Mouse (Mus musculus) MEL (cell line): ENCODE data around the gene Scn3b. TPM values are rescaled to one million over a fixed set of nuclear protein-coding genes. Genes with fewer than 3 reads are reported as not detected.

Experiments
- DNase-seq: peaks from one replicate; pipeline ENCODE4 v3.0.0; 2011; ENCODE audit warnings: low read depth, low spot score
- H3K27ac ChIP-seq: 2 replicates; pipeline ENCODE4 v1.5.1; 2012; ENCODE audit warnings: low read depth, mild to moderate bottlenecking, control low read depth, low read length, moderate library complexity; ENCODE audit not compliant: control insufficient read depth
- H3K27me3 ChIP-seq, 2 experiments: fragments of 150-350 bp in 1 of 2; sonication (generic) in 1 of 2; 2 replicates each; pipeline ENCODE4 v1.6.1; 2012; ENCODE audit warnings: low read length in 2 of 2, mild to moderate bottlenecking in 2 of 2, improper control_type of control experiment in 1 of 2, moderate library complexity in 1 of 2; ENCODE audit not compliant: insufficient read depth in 2 of 2, control insufficient read depth in 1 of 2
- H3K36me3 ChIP-seq, 2 experiments: 2 replicates each; pipeline ENCODE4 v1.6.1; 2012 to 2014; ENCODE audit warnings: low read length in 2 of 2, improper control_type of control experiment in 1 of 2, inconsistent platforms in 1 of 2, mild to moderate bottlenecking in 1 of 2; ENCODE audit not compliant: insufficient read depth in 2 of 2, control insufficient read depth in 1 of 2
- H3K4me1 ChIP-seq, 2 experiments: fragments of 150-350 bp in 1 of 2; sonication (generic) in 1 of 2; 2 replicates each; pipeline ENCODE4 v1.6.1; 2012; ENCODE audit warnings: low read length in 2 of 2, improper control_type of control experiment in 1 of 2, mild to moderate bottlenecking in 1 of 2; ENCODE audit not compliant: insufficient read depth in 2 of 2, control insufficient read depth in 1 of 2
- H3K4me3 ChIP-seq, 2 experiments: fragments of 150-350 bp in 1 of 2; sonication (generic) in 1 of 2; 2 replicates each; pipeline ENCODE4 v1.5.1; 2012; ENCODE audit warnings: low read depth in 2 of 2, low read length in 2 of 2, mild to moderate bottlenecking in 2 of 2, moderate library complexity in 2 of 2, control low read depth in 1 of 2, improper control_type of control experiment in 1 of 2; ENCODE audit not compliant: control insufficient read depth in 1 of 2, insufficient read depth in 1 of 2
- H3K79me2 ChIP-seq: 2 replicates; pipeline ENCODE4 v1.6.1; 2012; ENCODE audit warnings: mild to moderate bottlenecking, low read length, moderate library complexity; ENCODE audit not compliant: control insufficient read depth, poor library complexity, insufficient read depth
- H3K9ac ChIP-seq: 2 replicates; pipeline ENCODE4 v1.6.1; 2012; ENCODE audit warnings: low read depth, mild to moderate bottlenecking, control low read depth, low read length, moderate library complexity; ENCODE audit not compliant: control insufficient read depth, poor library complexity, severe bottlenecking
- H3K9me3 ChIP-seq: fragments of 150-350 bp; sonication (generic); replicated peaks from 2 replicates; pipeline ENCODE4 v1.6.1; 2012; ENCODE audit warnings: mild to moderate bottlenecking, low read length, improper control_type of control experiment, moderate library complexity; ENCODE audit not compliant: insufficient read depth
- BHLHE40 ChIP-seq: IDR thresholded peaks from 2 replicates; pipeline ENCODE4 v1.6.1; 2012; ENCODE audit warnings: low read depth, mild to moderate bottlenecking, inconsistent platforms, low read length, improper control_type of control experiment, borderline replicate concordance
- CHD2 ChIP-seq: IDR thresholded peaks from 2 replicates; pipeline ENCODE4 v1.6.1; 2011; ENCODE audit warnings: low read length, improper control_type of control experiment
- E2F4 ChIP-seq: IDR thresholded peaks from 2 replicates; pipeline ENCODE4 v1.6.1; 2011; ENCODE audit warnings: low read depth, low read length, improper control_type of control experiment, borderline replicate concordance
- EP300 ChIP-seq, 2 experiments: IDR thresholded peaks; 2 replicates each; pipeline ENCODE4 v1.6.1; 2011; ENCODE audit warnings: improper control_type of control experiment in 2 of 2, low read length in 2 of 2, low read depth in 1 of 2, mild to moderate bottlenecking in 1 of 2
- JUND ChIP-seq: IDR thresholded peaks from 2 replicates; pipeline ENCODE4 v1.6.1; 2011; ENCODE audit warnings: low read depth, mild to moderate bottlenecking, improper control_type of control experiment, low read length
- MAZ ChIP-seq: IDR thresholded peaks from 2 replicates; pipeline ENCODE4 v1.6.1; 2012; ENCODE audit warnings: low read depth, mild to moderate bottlenecking, inconsistent platforms, low read length, improper control_type of control experiment
- MYB ChIP-seq: IDR thresholded peaks from 2 replicates; pipeline ENCODE4 v1.6.1; 2011; ENCODE audit warnings: mild to moderate bottlenecking, low read depth, low read length, improper control_type of control experiment
- POLR2AphosphoS2 ChIP-seq: IDR thresholded peaks from 2 replicates; pipeline ENCODE4 v1.6.1; 2011; ENCODE audit warnings: low read length, improper control_type of control experiment
- RAD21 ChIP-seq: IDR thresholded peaks from 2 replicates; pipeline ENCODE4 v1.6.1; 2011; ENCODE audit warnings: mild to moderate bottlenecking, low read depth, low read length, improper control_type of control experiment
- RCOR1 ChIP-seq: IDR thresholded peaks from 2 replicates; pipeline ENCODE4 v1.6.1; 2012; ENCODE audit warnings: low read depth, mild to moderate bottlenecking, inconsistent platforms, low read length, improper control_type of control experiment
- SIN3A ChIP-seq: IDR thresholded peaks from 2 replicates; pipeline ENCODE4 v1.6.1; 2012; ENCODE audit warnings: low read length, improper control_type of control experiment, inconsistent platforms
- TCF12 ChIP-seq: IDR thresholded peaks from 2 replicates; pipeline ENCODE4 v1.6.1; 2014; ENCODE audit warnings: low read depth, mild to moderate bottlenecking, inconsistent platforms, low read length, improper control_type of control experiment, moderate library complexity
- USF1 ChIP-seq: IDR thresholded peaks from 2 replicates; pipeline ENCODE4 v1.6.1; 2014; ENCODE audit warnings: low read depth, mild to moderate bottlenecking, inconsistent platforms, low read length, improper control_type of control experiment, moderate library complexity
- ZC3H11A ChIP-seq: IDR thresholded peaks from 2 replicates; pipeline ENCODE4 v1.6.1; 2012; ENCODE audit warnings: low read depth, mild to moderate bottlenecking, inconsistent platforms, low read length, improper control_type of control experiment
- ZMIZ1 ChIP-seq: IDR thresholded peaks from 2 replicates; pipeline ENCODE4 v1.6.1; 2012; ENCODE audit warnings: low read depth, mild to moderate bottlenecking, inconsistent platforms, low read length, improper control_type of control experiment, moderate library complexity
- polyA plus RNA-seq, 2 experiments: library from polyadenylated mRNA; stranded (reverse) in 1 of 2; unstranded in 1 of 2; fragments of >175 nt in 1 of 2; fragments of >200 nt in 1 of 2; gene quantifications; 2 replicates each; pipeline versions ENCODE4 v1.2.1 to v1.2.4; 2012; ENCODE audit warnings: low replicate concordance in 2 of 2, low read depth in 1 of 2; ENCODE audit not compliant: insufficient read length in 2 of 2, insufficient read depth in 1 of 2, missing spikeins in 1 of 2
- total RNA-seq: library from RNA; depleted of rRNA; stranded (reverse); fragments of 300-350 nt; gene quantifications from 2 replicates; pipeline ENCODE4 v1.2.3, GENCODE M21; 2012

Gene Scn3b
- total and polyA plus RNA-seq, 3 experiments: not detected

DNA sequence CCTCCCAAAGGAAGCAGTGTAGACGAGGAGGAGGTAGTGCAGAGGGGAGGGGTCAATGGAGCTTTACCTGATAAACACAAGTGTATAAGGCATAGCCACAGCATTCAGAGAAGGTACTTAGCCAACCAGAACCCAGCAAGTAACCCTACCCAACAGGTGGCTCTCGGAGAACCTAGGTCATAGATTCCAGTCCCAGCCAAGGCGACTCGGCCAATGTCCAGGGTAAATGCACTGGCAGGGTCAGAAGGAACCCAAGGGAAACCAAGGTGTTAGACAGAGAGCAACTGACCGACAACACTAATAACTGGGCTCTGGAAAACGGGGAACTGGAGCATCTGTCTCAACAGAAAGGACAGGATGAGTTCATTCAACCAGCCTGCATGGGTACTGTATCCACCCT is 55.8 kb downstream of the Scn3b start:
- DNase-seq: no peak
- Histone ChIP-seq H3K36me3 (no peaks in the 10 kb centered on the region), H3K27me3 (no peaks in the 10 kb centered on the region), H3K79me2 (no peaks in the 10 kb centered on the region), H3K4me1 (no peaks in the 10 kb centered on the region), H3K9me3 (no peaks in the 10 kb centered on the region), H3K27ac (no peak overlapping the region), H3K4me3 (no peak overlapping the region), H3K9ac (no peak overlapping the region)
- TF ChIP-seq BHLHE40: no peak
- TF ChIP-seq USF1: no peak
- TF ChIP-seq CHD2: no peak
- TF ChIP-seq EP300 (IDR thresholded peaks at IDR 0.05; ENCODE audit: low read depth in 1 of 2, low read length in 2 of 2): no peak
- no peak for TF ChIP-seq RCOR1
- no peak for TF ChIP-seq E2F4
- no peak for TF ChIP-seq RAD21
- no peak for TF ChIP-seq ZMIZ1
- no peak for TF ChIP-seq TCF12

DNA sequence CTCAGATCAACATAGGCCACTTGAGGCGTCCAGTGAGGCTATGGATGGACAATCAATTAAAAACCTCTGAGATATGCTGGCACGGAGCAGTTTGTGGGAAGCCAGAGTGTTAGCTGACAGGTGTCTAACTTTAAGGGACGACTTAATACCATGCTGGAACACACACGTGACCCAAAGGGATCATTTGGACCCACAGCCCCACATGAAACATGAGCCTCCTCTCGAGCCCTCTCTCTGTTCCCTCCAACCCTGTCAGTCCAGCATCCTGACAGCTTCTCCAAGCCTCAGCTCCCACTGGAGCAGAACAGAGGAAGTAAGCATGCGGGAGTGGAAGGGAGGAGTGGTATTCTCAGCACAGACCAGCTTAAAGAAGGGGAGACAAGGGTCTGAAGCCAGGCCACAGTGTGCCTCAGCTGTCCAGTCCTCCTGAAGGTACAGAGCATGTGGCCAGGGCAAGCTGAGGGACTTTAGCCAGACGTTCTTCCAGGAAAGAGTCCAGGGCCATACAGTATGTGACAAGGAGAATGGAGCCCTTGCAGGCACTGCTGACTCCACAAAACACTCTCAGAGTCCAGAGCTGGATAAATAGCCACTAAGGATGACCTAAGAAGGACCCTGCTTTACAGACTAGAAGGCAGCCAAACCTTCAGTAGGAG is 57.4 kb downstream of the Scn3b start:
- Histone ChIP-seq H3K36me3 (no peaks in the 10 kb centered on the region), H3K9ac (no peak overlapping the region), H3K79me2 (no peaks in the 10 kb centered on the region), H3K9me3 (no peaks in the 10 kb centered on the region), H3K27ac (no peak overlapping the region), H3K27me3 (no peaks in the 10 kb centered on the region), H3K4me3 (no peak overlapping the region), H3K4me1 (no peaks in the 10 kb centered on the region)
- TF ChIP-seq ZC3H11A: no peak
- TF ChIP-seq JUND: no peak
- no peak for TF ChIP-seq MAZ
- no peak for TF ChIP-seq SIN3A
- TF ChIP-seq MYB: no peak
- TF ChIP-seq POLR2AphosphoS2: no peak
- no peak for TF ChIP-seq ZMIZ1
- no peak for DNase-seq
